Mouse (Mus musculus) G1E (cell line): Measurements from ENCODE around the gene Gm48552. TPM values are rescaled to one million over a fixed set of nuclear protein-coding genes. Genes with fewer than 3 reads are reported as not detected.

ENCODE experiments used
- ATAC-seq: 2 replicates; pipeline ENCODE4 v1.8.0; 2016; ENCODE audit warnings: mild to moderate bottlenecking; ENCODE audit not compliant: insufficient number of reproducible peaks, poor library complexity, low FRiP score, severe bottlenecking; ENCODE audit errors: extremely low read depth
- DNase-seq: peaks from one replicate; pipeline ENCODE4 v3.0.0; 2012; ENCODE audit warnings: low spot score
- H3K27me3 ChIP-seq: 2 replicates; pipeline ENCODE4 v1.6.1; 2012; ENCODE audit warnings: mild to moderate bottlenecking, low read length, inconsistent platforms; ENCODE audit not compliant: insufficient read depth
- H3K36me3 ChIP-seq: replicated peaks from 2 replicates; pipeline ENCODE3; 2012; ENCODE audit warnings: mild to moderate bottlenecking, inconsistent platforms
- H3K4me1 ChIP-seq: 2 replicates; pipeline ENCODE4 v1.6.1; 2012; ENCODE audit warnings: low read depth, low read length, inconsistent platforms, mixed read lengths; ENCODE audit not compliant: insufficient read depth
- H3K4me3 ChIP-seq: 2 replicates; pipeline ENCODE4 v1.5.1; 2012; ENCODE audit warnings: low read depth, mild to moderate bottlenecking, inconsistent platforms, low read length, moderate library complexity, mixed read lengths
- H3K9me3 ChIP-seq: replicated peaks from 2 replicates; pipeline ENCODE4 v1.6.1; 2012; ENCODE audit warnings: inconsistent platforms
- CTCF ChIP-seq: IDR thresholded peaks from 2 replicates; pipeline ENCODE4 v1.5.1; 2012; ENCODE audit warnings: low read depth, low read length, inconsistent platforms, mixed read lengths
- GATA1 ChIP-seq: IDR thresholded peaks from 2 replicates; pipeline ENCODE4 v1.6.1; 2012; ENCODE audit warnings: borderline replicate concordance, low read length, inconsistent platforms, mixed read lengths
- GATA2 ChIP-seq: IDR thresholded peaks from 2 replicates; pipeline ENCODE4 v1.6.1; 2012; ENCODE audit warnings: low read depth, low read length, inconsistent platforms, borderline replicate concordance
- POLR2AphosphoS5 ChIP-seq: IDR thresholded peaks from 2 replicates; pipeline ENCODE4 v1.6.1; 2012; ENCODE audit warnings: low read depth, low read length, inconsistent platforms; ENCODE audit not compliant: insufficient replicate concordance
- TAL1 ChIP-seq: conservative IDR thresholded peaks from 2 replicates; pipeline ENCODE4 v1.6.1; 2012; ENCODE audit warnings: low read depth, low read length, inconsistent platforms, mixed read lengths
- polyA plus RNA-seq: library from polyadenylated mRNA; stranded (reverse); fragments of >175 nt; gene quantifications from 2 replicates; pipeline ENCODE4 v1.2.3, GENCODE M21; 2012
- total RNA-seq, 2 experiments: library from RNA; stranded (forward) in 1 of 2; stranded (reverse) in 1 of 2; fragments of 200-1000 nt in 1 of 2; fragments of >200 nt in 1 of 2; fragmentation: Nextera tagmentation in 1 of 2; gene quantifications; 2 replicates each; pipeline ENCODE4 v1.2.3; 2014 to 2017

Gm48552 gene
- total and polyA plus RNA-seq, 3 experiments = 0.38 to 7.4 (median 1.2) TPM

DNA sequence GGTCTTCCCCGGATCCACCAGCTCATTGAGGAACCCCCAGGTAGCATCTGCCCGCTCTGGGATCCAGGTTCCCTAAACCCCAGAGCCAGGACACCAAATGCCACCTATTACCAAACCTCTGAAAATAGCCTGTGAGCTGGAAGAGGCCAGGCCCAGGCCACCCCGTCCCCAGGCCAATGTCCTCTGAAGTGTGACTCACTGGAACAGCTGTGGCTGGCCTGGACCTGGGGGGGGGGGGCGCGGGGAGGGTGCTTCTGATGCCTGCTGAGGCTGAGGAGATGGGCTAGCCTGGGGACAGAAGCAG lies 32.9 kb downstream of the Gm48552 start:
- no peak for TF ChIP-seq CTCF
- TF ChIP-seq TAL1 = no peak
- ATAC-seq (no peak), DNase-seq (no peak)
- no peak overlapping the region for H3K4me3 ChIP-seq
- H3K4me1 ChIP-seq = peaks cover 28% of the 10 kb centered on the region
- H3K9me3 ChIP-seq = no peaks in the 10 kb centered on the region
- H3K27me3 ChIP-seq = peaks cover 86% of the 10 kb centered on the region
- peaks cover 7% of the 10 kb centered on the region for H3K36me3 ChIP-seq

DNA sequence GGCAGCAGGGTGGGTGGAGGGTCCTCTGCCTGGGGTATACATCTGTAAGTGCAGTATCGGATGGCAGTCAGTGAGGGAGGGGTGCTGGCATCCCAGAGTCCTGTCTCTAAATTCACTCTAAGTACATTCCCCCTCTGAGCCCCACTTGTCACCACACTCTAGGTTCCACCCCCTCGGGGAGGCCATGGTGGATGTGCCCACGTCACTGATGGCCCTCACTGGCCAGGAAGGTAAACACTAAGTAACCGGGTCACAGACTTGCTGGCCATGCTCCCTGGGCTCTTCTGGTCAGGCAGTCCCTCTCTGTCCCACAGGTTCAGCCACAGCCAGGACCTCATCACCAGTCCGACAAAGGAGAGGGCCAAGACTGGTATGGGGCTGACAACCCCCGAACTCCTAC lies 33.4 kb downstream of the Gm48552 start:
- no peak for TF ChIP-seq GATA2
- TF ChIP-seq GATA1 = no peak
- TF ChIP-seq POLR2AphosphoS5 = no peak
- no peak overlapping the region for H3K4me3 ChIP-seq
- H3K4me1 ChIP-seq = peaks cover 29% of the 10 kb centered on the region
- H3K27me3 ChIP-seq = peaks cover 88% of the 10 kb centered on the region
- no peak for DNase-seq
- peaks cover 7% of the 10 kb centered on the region for H3K36me3 ChIP-seq
- no peaks in the 10 kb centered on the region for H3K9me3 ChIP-seq
- no peak for ATAC-seq

DNA sequence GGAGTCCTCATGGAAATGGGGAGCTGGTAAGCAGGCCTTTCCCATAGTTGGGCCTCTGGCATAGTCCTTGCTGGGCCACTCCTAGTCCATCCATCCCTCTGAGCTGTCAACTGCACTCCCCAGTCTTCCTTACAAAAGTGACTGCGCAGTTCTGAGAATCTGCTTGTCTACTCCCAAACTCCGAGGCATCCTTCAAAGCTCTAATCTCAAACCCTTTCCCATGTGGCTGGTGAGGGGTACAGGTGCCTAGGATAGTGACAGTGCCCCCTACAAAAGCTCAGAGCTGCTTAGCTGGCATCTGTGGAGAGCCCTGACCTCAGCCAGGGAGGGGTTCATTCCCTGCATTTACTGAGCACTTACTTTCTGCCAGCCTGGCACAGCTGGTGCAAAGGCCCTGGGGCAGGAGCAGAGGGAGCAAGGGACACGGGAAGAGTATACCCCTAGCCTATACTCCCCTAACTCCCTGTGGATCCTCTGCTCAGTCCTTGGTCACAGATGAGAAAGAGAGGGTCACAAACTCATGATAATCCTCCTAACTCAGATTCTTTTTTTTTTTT lies 33.9 kb downstream of the Gm48552 start:
- DNase-seq (no peak), ATAC-seq (no peak)
- H3K27me3 ChIP-seq = peaks cover 88% of the 10 kb centered on the region
- no peaks in the 10 kb centered on the region for H3K9me3 ChIP-seq
- TF ChIP-seq CTCF (no peak), TAL1 (no peak), GATA2 (no peak), POLR2AphosphoS5 (no peak), GATA1 (no peak)
- H3K4me1 ChIP-seq = peaks cover 28% of the 10 kb centered on the region
- H3K36me3 ChIP-seq = peaks cover 7% of the 10 kb centered on the region
- no peak overlapping the region for H3K4me3 ChIP-seq

DNA sequence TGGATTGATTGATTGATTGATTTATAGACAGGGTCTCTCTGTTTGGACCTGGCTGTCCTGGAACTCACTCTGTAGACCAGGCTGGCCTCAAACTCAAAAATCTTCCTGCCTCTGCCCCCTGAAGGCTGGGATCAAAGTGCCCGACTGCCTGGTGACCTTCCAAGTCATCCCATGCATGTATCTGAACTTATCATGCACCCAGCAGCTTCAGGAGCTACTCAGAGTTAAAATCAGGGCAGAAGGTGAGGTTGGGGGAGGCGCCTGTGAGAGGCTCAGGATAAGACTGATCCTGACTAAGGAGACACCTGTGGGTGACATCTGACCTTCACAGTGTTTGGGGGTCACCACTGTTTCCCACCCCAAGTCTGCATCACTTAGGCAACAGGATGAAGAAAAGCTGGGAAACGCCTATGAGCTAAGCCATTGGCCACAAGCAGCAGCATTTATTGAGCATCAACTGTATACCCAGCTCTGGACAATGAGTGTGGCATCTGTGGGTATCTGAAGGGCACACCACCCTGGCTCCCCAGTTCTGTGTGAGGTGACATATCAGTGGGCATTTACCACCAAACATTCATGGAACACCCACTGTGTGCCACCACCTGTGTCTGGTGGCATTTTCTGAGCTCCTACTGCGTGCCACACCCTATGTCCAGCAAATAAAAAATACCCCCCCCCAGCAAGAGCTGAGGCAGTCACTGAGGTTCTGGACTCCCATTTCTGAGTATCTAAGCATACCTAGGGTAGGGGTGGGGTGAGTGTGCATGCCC lies 34.9 kb downstream of the Gm48552 start:
- no peak overlapping the region for H3K4me3 ChIP-seq
- no peaks in the 10 kb centered on the region for H3K9me3 ChIP-seq
- peaks cover 23% of the 10 kb centered on the region for H3K4me1 ChIP-seq
- ATAC-seq = no peak
- TF ChIP-seq GATA2 = no peak
- no peak for TF ChIP-seq TAL1
- peaks cover 90% of the 10 kb centered on the region for H3K27me3 ChIP-seq
- H3K36me3 ChIP-seq = peaks cover 7% of the 10 kb centered on the region
- DNase-seq = peak; percentile 0

GRCm38 (mm10) chr10:81424246-81425051 lies 35.6 kb downstream of the Gm48552 start:
- Histone ChIP-seq H3K4me3 (no peak overlapping the region), H3K9me3 (no peaks in the 10 kb centered on the region), H3K27me3 (peaks cover 92% of the 10 kb centered on the region), H3K4me1 (peaks cover 24% of the 10 kb centered on the region), H3K36me3 (peaks cover 7% of the 10 kb centered on the region)
- no peak for DNase-seq
- no peak for ATAC-seq
- TF ChIP-seq TAL1 (no peak), CTCF (no peak), GATA1 (no peak)

- peaks cover 83% of the 10 kb centered on the region for H3K27me3 ChIP-seq
- H3K9me3 ChIP-seq = no peaks in the 10 kb centered on the region
- H3K4me3 ChIP-seq = no peak overlapping the region
- DNase-seq (no peak), ATAC-seq (no peak)
- peaks cover 1% of the 10 kb centered on the region for H3K36me3 ChIP-seq
- TF ChIP-seq POLR2AphosphoS5 (no peak), GATA1 (no peak), TAL1 (no peak), GATA2 (no peak), CTCF (no peak)
- H3K4me1 ChIP-seq = peaks cover 30% of the 10 kb centered on the region
These were observed 36.5 kb downstream of the Gm48552 start for GRCm38 (mm10) chr10:81425236-81425850.
